Mouse (Mus musculus): Measurements from ENCODE around the gene Olfr538. TPM values are rescaled to one million over a fixed set of nuclear protein-coding genes. Genes with fewer than 3 reads are reported as not detected.
"Not testable (repeated sequence)": the region's sequence is repeated elsewhere in the genome, so short reads cannot be mapped to it uniquely, and the experiment has no call there.

The Olfr538 gene
- not detected in 2 replicates for polyA plus RNA-seq (2015; fragmentation: Nextera tagmentation; extraction: Ambion mirVana)

- Histone ChIP-seq H3K27ac (ENCODE audit: low read depth, low read length) (no peak within 1 kb of the TSS), H3K27me3 (replicated peaks; ENCODE audit: control insufficient read depth, insufficient read depth, low read length) (no peaks in the 10 kb centered on the region), H3K4me2 (replicated peaks; ENCODE audit: low read depth) (no peak within 1 kb of the TSS), H3K36me3 (ENCODE audit: control insufficient read depth, insufficient read depth) (no peaks in the 10 kb centered on the region), H3K4me1 (replicated peaks; ENCODE audit: control insufficient read depth, insufficient read depth, low read length) (no peaks in the 10 kb centered on the region), H3K9me3 (ENCODE audit: control insufficient read depth) (no peaks in the 10 kb centered on the region), H3K9ac (ENCODE audit: low read depth, low read length) (no peak within 1 kb of the TSS), H3K4me3 (ENCODE audit: low read depth, low read length) (no peak within 1 kb of the TSS)
- TF ChIP-seq CTCF (IDR thresholded peaks at IDR 0.05; ENCODE audit: low read depth) = no peak
- WGBS = 72% methylated on average over 3 of the region's 3 CpGs
- no peak for ATAC-seq
Observed at GRCm38 (mm10) chr7:140567586-140567985, at the start of gene Olfr538. Gene Olfr538 (plus strand): TSS chr7:140567886.

GRCm38 (mm10) chr7:140539746-140540145, 27.9 kb upstream of the Olfr538 start:
- no peak overlapping the region for H3K9ac ChIP-seq (ENCODE audit: low read depth, low read length)
- 52% methylated on average over 2 of the region's 2 CpGs for WGBS
- TF ChIP-seq CTCF (IDR thresholded peaks at IDR 0.05; ENCODE audit: low read depth) = no peak
- no peaks in the 10 kb centered on the region for H3K4me1 ChIP-seq (replicated peaks; ENCODE audit: control insufficient read depth, insufficient read depth, low read length)
- no peaks in the 10 kb centered on the region for H3K9me3 ChIP-seq (ENCODE audit: control insufficient read depth)
- ATAC-seq = no peak
- no peak overlapping the region for H3K4me3 ChIP-seq (ENCODE audit: low read depth, low read length)
- no peaks in the 10 kb centered on the region for H3K36me3 ChIP-seq (ENCODE audit: control insufficient read depth, insufficient read depth)
- H3K4me2 ChIP-seq (replicated peaks; ENCODE audit: low read depth) = no peak overlapping the region
- H3K27ac ChIP-seq (ENCODE audit: low read depth, low read length) = no peak overlapping the region
- H3K27me3 ChIP-seq (replicated peaks; ENCODE audit: control insufficient read depth, insufficient read depth, low read length) = no peaks in the 10 kb centered on the region

- ATAC-seq; H3K36me3 ChIP-seq (ENCODE audit: control insufficient read depth, insufficient read depth); H3K4me1 ChIP-seq (replicated peaks; ENCODE audit: control insufficient read depth, insufficient read depth, low read length); H3K27ac ChIP-seq (ENCODE audit: low read depth, low read length); H3K27me3 ChIP-seq (replicated peaks; ENCODE audit: control insufficient read depth, insufficient read depth, low read length); H3K9me3 ChIP-seq (ENCODE audit: control insufficient read depth); H3K4me3 ChIP-seq (ENCODE audit: low read depth, low read length); H3K9ac ChIP-seq (ENCODE audit: low read depth, low read length); H3K4me2 ChIP-seq (replicated peaks; ENCODE audit: low read depth): not testable (repeated sequence)
- 74% methylated on average over 2 of the region's 2 CpGs for WGBS
Observed at GRCm38 (mm10) chr7:140600969-140601368, 33.3 kb downstream of the Olfr538 start, which contains the start of gene Olfr46. Gene Olfr46 (plus strand): TSS chr7:140601269.

Other genes starting within 250 kb of the Olfr538 start
- gene Olfr525, start 247.0 kb upstream of the Olfr538 start, polyA plus RNA-seq (2015; fragmentation: Nextera tagmentation; extraction: Ambion mirVana) = not detected in 2 replicates
- not detected in 2 replicates for gene Olfr527, start 233.9 kb upstream of the Olfr538 start, polyA plus RNA-seq (2015; fragmentation: Nextera tagmentation; extraction: Ambion mirVana)
- gene Olfr60, start 206.2 kb upstream of the Olfr538 start, polyA plus RNA-seq (2015; fragmentation: Nextera tagmentation; extraction: Ambion mirVana) = not detected in 2 replicates
- not detected in 2 replicates for gene Olfr530, start 191.6 kb upstream of the Olfr538 start, polyA plus RNA-seq (2015; fragmentation: Nextera tagmentation; extraction: Ambion mirVana)
- gene Olfr531, start 165.0 kb upstream of the Olfr538 start, polyA plus RNA-seq (2015; fragmentation: Nextera tagmentation; extraction: Ambion mirVana) = not detected in 2 replicates
- gene Olfr532, start 146.2 kb upstream of the Olfr538 start, polyA plus RNA-seq (2015; fragmentation: Nextera tagmentation; extraction: Ambion mirVana) = not detected in 2 replicates
- gene Olfr533, start 104.5 kb upstream of the Olfr538 start, polyA plus RNA-seq (2015; fragmentation: Nextera tagmentation; extraction: Ambion mirVana) = not detected in 2 replicates
- gene Olfr535, start 83.7 kb upstream of the Olfr538 start, polyA plus RNA-seq (2015; fragmentation: Nextera tagmentation; extraction: Ambion mirVana) = not detected in 2 replicates
- not detected in 2 replicates for gene Olfr536, start 60.5 kb upstream of the Olfr538 start, polyA plus RNA-seq (2015; fragmentation: Nextera tagmentation; extraction: Ambion mirVana)
- not detected in 2 replicates for gene Olfr46, start 33.4 kb downstream of the Olfr538 start, polyA plus RNA-seq (2015; fragmentation: Nextera tagmentation; extraction: Ambion mirVana)
- not detected in 2 replicates for gene Olfr61, start 61.1 kb downstream of the Olfr538 start, polyA plus RNA-seq (2015; fragmentation: Nextera tagmentation; extraction: Ambion mirVana)
- gene Olfr53, start 78.6 kb downstream of the Olfr538 start, polyA plus RNA-seq (2015; fragmentation: Nextera tagmentation; extraction: Ambion mirVana) = not detected in 2 replicates
- gene Olfr539, start 92.0 kb downstream of the Olfr538 start, polyA plus RNA-seq (2015; fragmentation: Nextera tagmentation; extraction: Ambion mirVana) = not detected in 2 replicates
- not detected in 2 replicates for gene Olfr45, start 114.1 kb downstream of the Olfr538 start, polyA plus RNA-seq (2015; fragmentation: Nextera tagmentation; extraction: Ambion mirVana)
- gene Olfr541, start 129.4 kb downstream of the Olfr538 start, polyA plus RNA-seq (2015; fragmentation: Nextera tagmentation; extraction: Ambion mirVana) = not detected in 2 replicates
- gene Cyp2e1, start 195.9 kb downstream of the Olfr538 start, polyA plus RNA-seq (2015; fragmentation: Nextera tagmentation; extraction: Ambion mirVana) = not detected in 2 replicates
- 0.18 and 0.30 TPM in 2 replicates for gene Syce1, start 220.0 kb downstream of the Olfr538 start, polyA plus RNA-seq (2015; fragmentation: Nextera tagmentation; extraction: Ambion mirVana)